Mouse (Mus musculus) intestine, postnatal 0 days (tissue): ENCODE measurements at regions not wholly inside any gene's neighbourhood (a gene's known extent, or its start where the extent isn't known, plus 50 kb on each side); places are given as distances from the start of the nearest gene placed in this dataset.

Experiments used
- ATAC-seq: fragments of 200-750 bp; cut with Nextera tagmentation; 2 replicates; pipeline ENCODE4 v1.8.0; 2017; ENCODE audit warnings: mild to moderate bottlenecking, moderate TSS enrichment, moderate library complexity
- H3K27ac ChIP-seq: fragments of 300-500 bp; sonication (generic); 2 replicates; pipeline ENCODE4 v1.5.1; 2014; ENCODE audit warnings: mild to moderate bottlenecking, low read depth, low read length, moderate library complexity
- H3K27me3 ChIP-seq: fragments of 300-500 bp; sonication (generic); replicated peaks from 2 replicates; pipeline ENCODE4 v1.6.1; 2014; ENCODE audit warnings: low read length, mixed read lengths; ENCODE audit not compliant: control insufficient read depth, insufficient read depth
- H3K36me3 ChIP-seq: fragments of 300-500 bp; sonication (generic); 2 replicates; pipeline ENCODE4 v1.6.1; 2014; ENCODE audit warnings: mild to moderate bottlenecking, moderate library complexity; ENCODE audit not compliant: control insufficient read depth, insufficient read depth
- H3K4me1 ChIP-seq: fragments of 300-500 bp; sonication (generic); replicated peaks from 2 replicates; pipeline ENCODE4 v1.6.1; 2014; ENCODE audit warnings: antibody characterized with exemption, low read length, mixed read lengths; ENCODE audit not compliant: control insufficient read depth, insufficient read depth
- H3K4me2 ChIP-seq: fragments of 300-500 bp; sonication (generic); replicated peaks from 2 replicates; pipeline ENCODE4 v1.6.1; 2014; ENCODE audit warnings: low read depth, mild to moderate bottlenecking, moderate library complexity
- H3K4me3 ChIP-seq: fragments of 300-500 bp; sonication (generic); 2 replicates; pipeline ENCODE4 v1.5.1; 2014; ENCODE audit warnings: low read depth, low read length
- H3K9ac ChIP-seq: fragments of 300-500 bp; sonication (generic); 2 replicates; pipeline ENCODE4 v1.6.1; 2014; ENCODE audit warnings: mild to moderate bottlenecking, low read depth, low read length
- H3K9me3 ChIP-seq: fragments of 300-500 bp; sonication (generic); 2 replicates; pipeline ENCODE4 v1.6.1; 2016; ENCODE audit warnings: mixed run types; ENCODE audit not compliant: control insufficient read depth
- CTCF ChIP-seq: sonication (generic); IDR thresholded peaks from 2 replicates; pipeline ENCODE4 v1.5.1; 2016; ENCODE audit warnings: low read depth, mild to moderate bottlenecking, control low read depth, antibody characterized with exemption, moderate library complexity
- WGBS: fragments of 180-500 bp; shearing (Covaris S2); extraction: QIAGEN DNeasy Blood & Tissue Kit; methylation state at CpG from one replicate; pipeline ENCODE4 v1.1.7; 2014; 5-methylcytosine and 5-hydroxymethylcytosine counted together

DNA sequence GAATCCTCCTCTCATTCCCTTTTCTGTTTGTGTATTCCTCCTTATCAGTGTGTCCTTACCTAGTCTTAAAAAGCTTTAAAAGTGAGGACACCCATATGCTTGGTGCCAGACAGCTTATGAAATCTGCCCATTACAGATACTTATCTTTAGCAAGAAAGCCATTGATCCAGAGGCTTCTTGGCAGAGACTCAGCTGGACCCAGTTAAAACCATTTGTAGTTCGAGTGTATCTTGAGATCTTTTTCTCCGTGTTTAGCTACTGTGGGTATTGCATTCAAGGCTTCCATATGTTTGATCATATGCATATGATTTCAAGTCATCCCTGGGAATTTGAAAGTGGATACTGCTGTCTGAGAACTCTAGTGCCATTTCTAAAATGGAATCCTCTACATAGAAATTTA, 51.5 kb upstream of the Lypd6 start:
- 70% methylated on average over 2 of the region's 2 CpGs for WGBS
- no peak for TF ChIP-seq CTCF
- no peaks in the 10 kb centered on the region for H3K36me3 ChIP-seq

More for the DNA sequence above, 51.5 kb upstream of the Lypd6 start:
- H3K4me1 ChIP-seq, result no peaks in the 10 kb centered on the region
- no peak overlapping the region for H3K4me3 ChIP-seq
- no peak overlapping the region for H3K27ac ChIP-seq
- no peak overlapping the region for H3K9ac ChIP-seq
- H3K4me2 ChIP-seq, result no peak overlapping the region
- H3K27me3 ChIP-seq, result no peaks in the 10 kb centered on the region
- no peak for ATAC-seq
- H3K9me3 ChIP-seq, result no peaks in the 10 kb centered on the region
